Mouse (Mus musculus) lung, postnatal 0 days (tissue): ENCODE results near the gene Sorbs2.

Experiments used
- CTCF ChIP-seq: IDR thresholded peaks from 2 replicates; pipeline ENCODE4 v1.5.1; 2016; ENCODE audit warnings: antibody characterized with exemption, mild to moderate bottlenecking
- EP300 ChIP-seq: IDR thresholded peaks from 2 replicates; pipeline ENCODE4 v1.6.1; 2016; ENCODE audit warnings: antibody characterized with exemption, mild to moderate bottlenecking, control low read depth

DNA sequence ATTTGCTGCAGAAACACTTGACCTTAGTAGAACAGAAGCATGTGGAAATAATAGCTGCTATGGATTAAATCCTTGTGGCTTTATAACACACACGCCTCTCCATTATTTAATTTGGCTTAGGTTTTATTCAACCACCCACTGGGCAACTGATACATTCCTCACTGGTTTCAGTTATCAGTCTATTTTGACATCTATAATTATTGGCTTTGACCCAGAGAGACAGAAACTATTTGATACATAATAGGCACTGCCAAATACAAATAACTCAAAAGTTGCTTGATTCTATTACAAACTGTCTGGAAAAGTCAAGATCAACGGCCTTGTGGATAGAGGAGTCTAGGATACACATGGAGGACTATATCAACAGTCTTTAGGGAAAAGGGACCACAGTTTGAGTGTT lies 20.1 kb downstream of the Sorbs2 start:
- no peak for TF ChIP-seq CTCF
- TF ChIP-seq EP300, result no peak
